Mouse (Mus musculus) forebrain, embryonic 11.5 days (tissue): ENCODE measurements around the gene Sept11. TPM values are rescaled to one million over a fixed set of nuclear protein-coding genes. Genes with fewer than 3 reads are reported as not detected.

ENCODE experiments used
- ATAC-seq: fragments of 200-750 bp; cut with Nextera tagmentation; replicated peaks from 2 replicates; pipeline ENCODE4 v1.8.0; 2017; ENCODE audit warnings: moderate TSS enrichment; ENCODE audit not compliant: low FRiP score
- DNase-seq: peaks from one replicate; pipeline ENCODE4 v3.0.0-alpha.2; 2017; ENCODE audit warnings: low spot score
- H3K27ac ChIP-seq: fragments of 300-500 bp; sonication (generic); 2 replicates; pipeline ENCODE4 v1.5.1; 2014; ENCODE audit warnings: low read depth, low read length
- H3K27me3 ChIP-seq: fragments of 300-500 bp; sonication (generic); 2 replicates; pipeline ENCODE4 v1.6.1; 2014; ENCODE audit warnings: mild to moderate bottlenecking, low read length, mixed read lengths; ENCODE audit not compliant: control insufficient read depth, insufficient read depth
- H3K36me3 ChIP-seq: fragments of 300-500 bp; sonication (generic); 2 replicates; pipeline ENCODE4 v1.6.1; 2014; ENCODE audit warnings: mild to moderate bottlenecking, low read length, moderate library complexity, mixed read lengths; ENCODE audit not compliant: control insufficient read depth, insufficient read depth
- H3K4me1 ChIP-seq: fragments of 300-500 bp; sonication (generic); replicated peaks from 2 replicates; pipeline ENCODE4 v1.6.1; 2014; ENCODE audit warnings: low read length, mixed read lengths; ENCODE audit not compliant: control insufficient read depth, insufficient read depth
- H3K4me2 ChIP-seq: fragments of 300-500 bp; sonication (generic); 2 replicates; pipeline ENCODE4 v1.6.1; 2014; ENCODE audit warnings: low read depth, mild to moderate bottlenecking, low read length, moderate library complexity, mixed read lengths; ENCODE audit not compliant: severe bottlenecking
- H3K4me3 ChIP-seq: fragments of 300-500 bp; sonication (generic); 2 replicates; pipeline ENCODE4 v1.5.1; 2014; ENCODE audit warnings: low read depth, low read length
- H3K9ac ChIP-seq: fragments of 300-500 bp; sonication (generic); 2 replicates; pipeline ENCODE4 v1.6.1; 2014; ENCODE audit warnings: low read length
- H3K9me3 ChIP-seq: fragments of 300-500 bp; sonication (generic); 2 replicates; pipeline ENCODE4 v1.6.1; 2016; ENCODE audit warnings: low read length, mixed read lengths; ENCODE audit not compliant: control insufficient read depth
- WGBS: fragments of 180-500 bp; shearing (Covaris S2); extraction: QIAGEN DNeasy Blood & Tissue Kit; methylation state at CpG from one replicate; pipeline ENCODE4 v1.1.7; 2014; 5-methylcytosine and 5-hydroxymethylcytosine counted together
- polyA plus RNA-seq: library from polyadenylated mRNA; unstranded; fragments of >200 nt; fragmentation: Nextera tagmentation; extraction: Ambion mirVana; gene quantifications from 2 replicates; pipeline ENCODE4 v1.2.1, GENCODE M21; 2014

Gene Sept11
- polyA plus RNA-seq, 1 experiment from 2014 or later = 296 TPM

DNA sequence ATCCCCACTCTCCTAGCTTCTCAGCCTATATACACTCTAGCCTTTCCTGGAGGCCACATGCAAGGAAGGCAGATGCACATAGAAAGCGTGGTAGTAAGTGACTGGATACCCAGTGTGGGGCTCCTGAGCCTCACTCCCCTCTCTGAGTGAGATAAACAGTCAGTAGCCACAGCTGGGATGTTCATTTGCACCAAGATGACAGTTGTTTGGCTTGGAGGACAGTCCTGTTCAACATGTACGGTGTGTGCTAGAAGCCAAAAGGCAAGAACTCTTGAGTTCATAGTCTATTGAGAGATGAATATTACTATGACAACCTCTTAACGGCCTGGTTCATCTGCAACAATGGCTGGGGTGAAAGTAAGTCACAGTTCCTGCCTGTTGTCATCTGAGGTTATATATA, 2.0 kb upstream of the Sept11 start:
- ATAC-seq (no peak), DNase-seq (no peak)
- 80% methylated on average over 3 of the region's 3 CpGs for WGBS
- H3K4me1 ChIP-seq = peaks cover 2% of the 10 kb centered on the region
- no peaks in the 10 kb centered on the region for H3K9me3 ChIP-seq
- no peak overlapping the region for H3K27ac ChIP-seq
- H3K27me3 ChIP-seq = no peaks in the 10 kb centered on the region
- H3K4me2 ChIP-seq = no peak overlapping the region
- H3K4me3 ChIP-seq = no peak overlapping the region
- H3K9ac ChIP-seq = no peak overlapping the region
- no peaks in the 10 kb centered on the region for H3K36me3 ChIP-seq

DNA sequence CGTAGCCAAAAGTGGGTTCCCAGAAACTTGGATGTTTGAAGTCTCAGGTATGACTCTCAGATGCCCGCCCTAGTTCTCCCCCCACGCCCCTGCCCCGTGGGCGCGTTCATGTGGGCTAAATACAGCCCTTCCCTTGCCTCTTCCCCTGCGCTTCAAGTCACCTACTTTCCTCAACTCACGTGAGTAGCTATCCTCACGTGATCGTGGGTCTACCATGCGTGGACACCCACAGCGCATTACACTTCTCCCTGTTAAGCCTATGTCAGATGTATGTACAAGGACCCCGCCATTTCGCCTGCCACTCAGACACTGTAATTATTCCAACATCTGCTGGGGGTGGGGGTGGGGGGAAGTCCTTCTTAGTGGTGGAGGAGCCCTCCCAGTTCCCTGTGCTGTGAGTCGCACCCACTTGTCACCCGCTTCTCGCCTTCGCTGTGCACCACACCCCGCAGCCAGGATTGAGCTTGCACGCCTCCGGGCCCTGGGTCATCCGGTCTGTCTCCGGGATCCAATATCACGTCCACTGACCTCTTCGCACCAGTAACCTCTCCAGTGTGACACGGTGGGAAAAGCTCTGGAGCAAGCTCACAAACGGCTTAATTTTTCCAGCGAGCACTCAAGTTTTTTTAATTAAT, 973 bp upstream of the Sept11 start:
- WGBS = 6% methylated on average over 28 of the region's 28 CpGs

GRCm38 (mm10) chr5:93093638-93094527, 646 bp downstream of the Sept11 start:
- ATAC-seq = peak; percentile 52

More for the DNA sequence above, 973 bp upstream of the Sept11 start:
- Histone ChIP-seq H3K4me2 (peak overlapping the region; percentile 90), H3K4me3 (peak overlapping the region; percentile 82), H3K9ac (peak overlapping the region; percentile 91), H3K4me1 (peaks cover 9% of the 10 kb centered on the region), H3K27me3 (no peaks in the 10 kb centered on the region), H3K9me3 (no peaks in the 10 kb centered on the region), H3K36me3 (no peaks in the 10 kb centered on the region), H3K27ac (no peak overlapping the region)
- ATAC-seq (peak; percentile 34), DNase-seq (peak; percentile 63)

GRCm38 (mm10) chr5:93095301-93095700, 2.1 kb downstream of the Sept11 start:
- H3K9ac ChIP-seq = peak overlapping the region; percentile 91; the same call in 1 of the 2 replicates
- peaks cover 16% of the 10 kb centered on the region for H3K4me1 ChIP-seq
- peak overlapping the region; percentile 82 for H3K4me3 ChIP-seq
- WGBS = 56% methylated on average over 7 of the region's 7 CpGs
- no peak for ATAC-seq
- no peak for DNase-seq
- H3K4me2 ChIP-seq = peak overlapping the region; percentile 90
- no peak overlapping the region for H3K27ac ChIP-seq
- H3K36me3 ChIP-seq = no peaks in the 10 kb centered on the region; the same call in 1 of the 2 replicates
- no peaks in the 10 kb centered on the region for H3K27me3 ChIP-seq
- H3K9me3 ChIP-seq = no peaks in the 10 kb centered on the region

More at GRCm38 (mm10) chr5:93093638-93094527, 646 bp downstream of the Sept11 start:
- Histone ChIP-seq H3K9ac (peak overlapping the region; percentile 91), H3K4me2 (peak overlapping the region; percentile 90), H3K27me3 (no peaks in the 10 kb centered on the region), H3K9me3 (no peaks in the 10 kb centered on the region), H3K4me3 (peak overlapping the region; percentile 82), H3K36me3 (no peaks in the 10 kb centered on the region; the same call in 1 of the 2 replicates), H3K27ac (peak overlapping the region; percentile 90), H3K4me1 (peaks cover 16% of the 10 kb centered on the region)
- WGBS = under 1% methylated on average over 50 of the region's 50 CpGs
- peak; percentile 75 for DNase-seq

DNA sequence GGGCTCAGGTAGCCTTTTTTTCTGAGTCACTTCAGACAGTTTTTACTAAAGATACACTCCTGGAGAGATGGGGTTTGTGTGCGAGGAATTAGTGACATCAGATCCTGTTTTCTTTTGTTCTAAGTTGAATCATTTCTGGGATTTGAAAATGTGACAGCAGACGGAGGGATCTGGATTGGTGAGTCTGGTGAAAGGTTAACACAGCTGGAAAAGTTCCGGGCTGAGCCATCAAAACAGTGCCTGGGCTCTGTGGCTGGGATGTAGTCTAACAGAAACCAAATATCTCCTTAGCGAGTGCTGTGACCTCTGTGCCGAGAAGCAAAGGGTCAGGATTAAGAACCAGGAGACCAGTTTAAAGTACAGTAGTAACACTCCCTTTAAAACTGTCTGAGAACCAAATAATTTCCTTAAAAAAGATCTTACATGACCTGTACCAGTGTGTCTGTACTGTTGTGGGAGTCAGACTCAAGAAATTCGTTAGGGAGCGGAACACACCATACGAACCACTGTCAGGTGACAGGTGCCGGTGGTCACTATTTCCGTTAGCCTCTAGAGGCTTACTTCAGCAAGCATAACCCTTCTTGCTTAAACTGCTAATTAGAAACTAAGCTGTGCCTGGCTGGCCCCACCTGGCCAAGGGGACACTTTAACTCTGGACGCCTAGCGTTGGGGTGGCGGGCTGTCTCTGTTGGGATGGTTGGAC, 4.1 kb downstream of the Sept11 start:
- H3K27ac ChIP-seq = no peak overlapping the region

GRCm38 (mm10) chr5:93098219-93098618, 5.0 kb downstream of the Sept11 start:
- no peaks in the 10 kb centered on the region; the same call in 1 of the 2 replicates for H3K36me3 ChIP-seq
- H3K4me2 ChIP-seq = no peak overlapping the region
- no peak overlapping the region for H3K4me3 ChIP-seq
- H3K27ac ChIP-seq = no peak overlapping the region
- peaks cover 16% of the 10 kb centered on the region for H3K4me1 ChIP-seq
- no peaks in the 10 kb centered on the region for H3K27me3 ChIP-seq
- H3K9me3 ChIP-seq = no peaks in the 10 kb centered on the region
- ATAC-seq (no peak), DNase-seq (no peak)
- no peak overlapping the region for H3K9ac ChIP-seq
- 63% methylated on average over 6 of the region's 6 CpGs for WGBS

More for the DNA sequence above, 4.1 kb downstream of the Sept11 start:
- H3K9ac ChIP-seq = no peak overlapping the region
- ATAC-seq (no peak), DNase-seq (no peak)
- H3K4me3 ChIP-seq = no peak overlapping the region
- H3K36me3 ChIP-seq = no peaks in the 10 kb centered on the region; the same call in 1 of the 2 replicates
- 71% methylated on average over 13 of the region's 13 CpGs for WGBS
- no peak overlapping the region for H3K4me2 ChIP-seq
- peaks cover 16% of the 10 kb centered on the region for H3K4me1 ChIP-seq
- no peaks in the 10 kb centered on the region for H3K9me3 ChIP-seq
- H3K27me3 ChIP-seq = no peaks in the 10 kb centered on the region

- H3K9ac ChIP-seq = no peak overlapping the region
- 86% methylated on average over 14 of the region's 14 CpGs for WGBS
- no peak overlapping the region for H3K27ac ChIP-seq
- no peak overlapping the region for H3K4me2 ChIP-seq
- ATAC-seq = no peak
- no peaks in the 10 kb centered on the region; the same call in 1 of the 2 replicates for H3K36me3 ChIP-seq
- no peak overlapping the region for H3K4me3 ChIP-seq
- DNase-seq = no peak
- no peaks in the 10 kb centered on the region for H3K27me3 ChIP-seq
- H3K9me3 ChIP-seq = no peaks in the 10 kb centered on the region
- peaks cover 16% of the 10 kb centered on the region for H3K4me1 ChIP-seq
Measured at GRCm38 (mm10) chr5:93098811-93099210, 5.6 kb downstream of the Sept11 start.

GRCm38 (mm10) chr5:93100906-93101305, 7.7 kb downstream of the Sept11 start:
- no peak overlapping the region for H3K4me2 ChIP-seq
- ATAC-seq = no peak
- peaks cover 15% of the 10 kb centered on the region for H3K4me1 ChIP-seq
- H3K27ac ChIP-seq = no peak overlapping the region
- DNase-seq = no peak
- H3K4me3 ChIP-seq = no peak overlapping the region
- H3K9ac ChIP-seq = no peak overlapping the region
- no peaks in the 10 kb centered on the region; the same call in 1 of the 2 replicates for H3K36me3 ChIP-seq
- H3K9me3 ChIP-seq = no peaks in the 10 kb centered on the region
- no peaks in the 10 kb centered on the region for H3K27me3 ChIP-seq
- 86% methylated on average over 4 of the region's 4 CpGs for WGBS
